Mouse (Mus musculus) heart, embryonic 12.5 days (tissue): ENCODE measurements around the gene Capn7. TPM values are rescaled to one million over a fixed set of nuclear protein-coding genes. Genes with fewer than 3 reads are reported as not detected.

Experiments
- ATAC-seq: fragments of 200-750 bp; cut with Nextera tagmentation; 2 replicates; pipeline ENCODE4 v1.8.0; 2017; ENCODE audit warnings: moderate TSS enrichment, moderate library complexity; ENCODE audit not compliant: insufficient number of reproducible peaks, low FRiP score
- H3K27ac ChIP-seq: fragments of 300-500 bp; sonication (generic); 2 replicates; pipeline ENCODE4 v1.5.1; 2016; ENCODE audit warnings: mild to moderate bottlenecking, moderate library complexity; ENCODE audit not compliant: poor library complexity, severe bottlenecking
- H3K27me3 ChIP-seq: fragments of 300-500 bp; sonication (generic); replicated peaks from 2 replicates; pipeline ENCODE4 v1.6.1; 2016; ENCODE audit warnings: mild to moderate bottlenecking, moderate library complexity
- H3K36me3 ChIP-seq: fragments of 300-500 bp; sonication (generic); 2 replicates; pipeline ENCODE4 v1.6.1; 2016; ENCODE audit warnings: mild to moderate bottlenecking, moderate library complexity
- H3K4me1 ChIP-seq: fragments of 300-500 bp; sonication (generic); replicated peaks from 2 replicates; pipeline ENCODE4 v1.6.1; 2016; ENCODE audit warnings: mild to moderate bottlenecking
- H3K4me2 ChIP-seq: fragments of 300-500 bp; sonication (generic); 2 replicates; pipeline ENCODE4 v1.6.1; 2016; ENCODE audit warnings: mild to moderate bottlenecking, moderate library complexity
- H3K4me3 ChIP-seq: fragments of 300-500 bp; sonication (generic); 2 replicates; pipeline ENCODE4 v1.5.1; 2016; ENCODE audit warnings: mild to moderate bottlenecking
- H3K9ac ChIP-seq: fragments of 300-500 bp; sonication (generic); 2 replicates; pipeline ENCODE4 v1.6.1; 2016; ENCODE audit warnings: mild to moderate bottlenecking, moderate library complexity
- H3K9me3 ChIP-seq: fragments of 300-500 bp; sonication (generic); replicated peaks from 2 replicates; pipeline ENCODE4 v1.6.1; 2016; ENCODE audit warnings: mild to moderate bottlenecking, moderate library complexity
- WGBS: fragments of 180-500 bp; shearing (Covaris S2); methylation state at CpG from one replicate; pipeline ENCODE4 v1.1.7; 2016; 5-methylcytosine and 5-hydroxymethylcytosine counted together
- polyA plus RNA-seq: library from polyadenylated mRNA; unstranded; fragments of >200 nt; fragmentation: Nextera tagmentation; extraction: Ambion mirVana; gene quantifications from 2 replicates; pipeline ENCODE4 v1.2.1, GENCODE M21; 2016

The Capn7 gene
- polyA plus RNA-seq, 1 experiment from 2014 or later: 42.9 TPM

DNA sequence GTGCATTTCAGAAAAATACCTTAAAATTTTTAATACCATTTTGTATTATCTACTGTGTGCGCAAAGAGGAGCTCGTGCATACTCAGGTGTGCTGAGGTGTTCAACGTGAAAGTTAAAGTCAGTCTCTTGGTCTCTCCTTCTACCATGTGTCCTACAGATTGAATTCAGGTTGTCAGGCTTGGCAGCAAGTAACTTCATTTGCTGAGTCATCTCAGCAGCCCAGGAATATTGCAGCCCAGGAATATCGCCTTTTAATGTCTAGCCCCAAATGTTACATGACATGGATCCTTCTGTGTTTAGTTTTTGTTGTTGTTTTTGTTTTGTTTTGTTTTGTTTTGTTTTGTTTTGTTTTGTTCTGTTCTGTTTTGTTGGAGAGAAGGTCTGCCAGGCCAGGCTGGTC lies 68.2 kb downstream of the Capn7 start:
- Histone ChIP-seq H3K4me3 (no peak overlapping the region), H3K36me3 (no peaks in the 10 kb centered on the region), H3K9ac (no peak overlapping the region), H3K4me2 (peak overlapping the region; percentile 53), H3K4me1 (peaks cover 97% of the 10 kb centered on the region), H3K9me3 (no peaks in the 10 kb centered on the region), H3K27ac (peak overlapping the region; percentile 72; the same call in 1 of the 2 replicates), H3K27me3 (no peaks in the 10 kb centered on the region)
- WGBS: 73% methylated on average over 4 of the region's 4 CpGs
- ATAC-seq: no peak

DNA sequence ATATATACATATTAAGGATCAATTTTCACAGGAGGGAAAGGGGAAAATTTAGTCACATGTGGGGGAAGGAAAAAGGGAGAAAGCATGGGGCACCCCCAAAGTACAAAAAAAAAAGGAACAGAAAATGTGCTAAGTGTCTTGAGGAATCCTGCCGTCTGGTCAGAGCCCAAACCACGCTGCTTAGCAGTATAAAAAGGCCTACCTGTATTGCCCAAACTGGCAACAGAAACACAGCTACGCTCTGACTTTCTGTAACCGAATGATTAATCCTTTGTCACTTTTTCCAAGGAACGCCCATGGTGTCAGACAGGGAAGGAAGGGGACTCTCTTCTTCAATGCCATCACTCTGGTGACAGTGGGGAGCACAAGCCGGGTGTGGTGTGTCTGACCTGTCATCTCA lies 69.2 kb downstream of the Capn7 start:
- Histone ChIP-seq H3K9ac (no peak overlapping the region), H3K4me1 (peaks cover 97% of the 10 kb centered on the region), H3K27me3 (no peaks in the 10 kb centered on the region), H3K9me3 (no peaks in the 10 kb centered on the region), H3K27ac (no peak overlapping the region), H3K4me3 (no peak overlapping the region), H3K4me2 (no peak overlapping the region), H3K36me3 (no peaks in the 10 kb centered on the region)
- ATAC-seq: no peak
- 69% methylated on average over 6 of the region's 6 CpGs for WGBS

DNA sequence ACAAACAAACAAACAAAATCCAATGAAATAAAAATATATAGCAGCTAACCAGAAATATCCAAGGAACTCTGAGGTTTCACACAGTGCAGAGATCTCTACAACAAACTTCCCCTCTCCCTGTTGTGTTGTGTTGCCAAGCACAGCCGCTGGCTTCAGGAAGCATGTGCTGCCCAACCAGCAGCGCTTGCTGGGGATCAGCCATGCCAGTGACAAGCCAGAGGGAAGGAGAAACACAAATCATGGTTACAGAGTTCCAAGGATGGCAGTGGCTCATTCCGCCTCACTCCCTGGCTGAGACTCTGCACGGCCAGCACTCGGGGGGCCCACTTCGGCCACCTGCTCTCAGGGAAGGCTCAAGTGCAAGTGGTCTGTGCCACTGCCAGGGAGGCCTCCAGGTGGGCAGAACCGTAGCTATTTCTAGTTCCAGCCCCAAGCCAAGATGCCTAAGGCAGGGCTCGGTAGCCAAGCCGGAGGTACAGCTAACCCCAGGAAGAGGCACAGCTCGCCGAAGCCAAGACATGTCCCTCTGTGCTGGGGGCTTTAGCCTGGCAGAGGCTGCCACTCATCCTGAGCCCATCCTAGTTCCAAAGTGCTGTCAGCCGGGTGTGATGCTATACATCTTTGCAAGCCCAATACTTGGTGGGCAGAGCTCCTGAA lies 69.8 kb downstream of the Capn7 start:
- no peaks in the 10 kb centered on the region for H3K27me3 ChIP-seq
- peaks cover 4% of the 10 kb centered on the region; the same call in 1 of the 2 replicates for H3K36me3 ChIP-seq
- 80% methylated on average over 12 of the region's 12 CpGs for WGBS
- no peak overlapping the region for H3K9ac ChIP-seq
- no peaks in the 10 kb centered on the region for H3K9me3 ChIP-seq
- no peak overlapping the region for H3K4me3 ChIP-seq
- H3K4me2 ChIP-seq: no peak overlapping the region
- peaks cover 97% of the 10 kb centered on the region for H3K4me1 ChIP-seq
- peak overlapping the region; percentile 15; the same call in 1 of the 2 replicates for H3K27ac ChIP-seq
- ATAC-seq: no peak

DNA sequence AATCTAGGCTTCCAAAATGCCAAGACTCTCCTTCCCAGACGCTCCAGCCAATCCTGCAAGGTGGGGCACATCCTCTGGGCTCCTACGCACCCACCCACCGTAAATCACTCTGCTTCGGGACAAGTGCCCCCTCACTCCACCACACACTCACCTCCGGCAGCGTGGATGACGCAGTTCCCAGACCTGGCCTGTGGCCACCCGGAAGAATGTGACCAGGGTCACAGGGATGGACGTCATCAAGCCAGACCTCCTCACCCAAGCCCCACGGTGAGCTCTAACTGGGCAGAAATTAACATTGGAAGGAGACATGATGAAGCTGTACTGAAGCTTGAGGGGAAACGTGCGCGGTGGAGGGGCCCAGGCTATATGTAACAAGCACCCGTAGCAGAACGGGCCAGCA lies 70.8 kb downstream of the Capn7 start:
- Histone ChIP-seq H3K27ac (peak overlapping the region; percentile 84), H3K27me3 (no peaks in the 10 kb centered on the region), H3K9ac (peak overlapping the region; percentile 17; the same call in 1 of the 2 replicates), H3K4me3 (no peak overlapping the region), H3K9me3 (no peaks in the 10 kb centered on the region), H3K4me1 (peaks cover 94% of the 10 kb centered on the region), H3K4me2 (no peak overlapping the region), H3K36me3 (peaks cover 6% of the 10 kb centered on the region; the same call in 1 of the 2 replicates)
- WGBS: 78% methylated on average over 15 of the region's 15 CpGs
- ATAC-seq: no peak

DNA sequence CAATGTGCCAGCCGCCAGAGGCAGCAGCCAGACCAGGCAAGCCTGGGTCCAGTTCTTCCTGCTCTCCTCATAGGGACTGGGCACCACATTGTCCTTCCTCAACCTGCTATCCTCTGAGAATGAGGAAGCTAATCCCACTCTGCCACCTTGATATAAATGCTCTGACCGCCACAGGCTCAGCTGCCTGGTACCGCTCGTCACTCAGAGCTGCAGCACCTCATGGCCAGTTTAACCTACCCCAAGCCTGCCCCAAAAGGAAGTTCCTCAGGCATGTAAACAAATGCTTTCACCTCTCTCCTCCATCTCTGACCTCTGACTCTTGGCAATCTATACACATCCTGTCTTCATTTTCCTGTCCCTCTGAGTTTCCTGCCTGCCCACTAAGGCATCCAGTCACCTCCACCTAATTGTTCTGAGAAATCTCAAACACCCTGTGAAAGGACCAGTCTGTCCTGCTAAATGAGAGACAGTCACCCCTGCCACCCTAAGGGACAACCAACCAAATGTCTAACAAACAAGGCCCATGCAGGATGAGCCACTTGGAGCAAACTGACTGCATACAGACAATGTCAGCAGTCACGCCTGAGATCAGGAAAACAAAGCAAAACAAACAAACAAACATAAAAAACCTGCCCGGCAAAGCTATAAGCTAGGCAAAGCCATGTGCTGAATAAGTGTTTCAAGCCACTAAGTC lies 71.6 kb downstream of the Capn7 start:
- Histone ChIP-seq H3K9ac (peak overlapping the region; percentile 19), H3K27me3 (no peaks in the 10 kb centered on the region), H3K9me3 (no peaks in the 10 kb centered on the region), H3K4me1 (peaks cover 94% of the 10 kb centered on the region), H3K4me3 (no peak overlapping the region), H3K27ac (peak overlapping the region; percentile 84), H3K4me2 (0 out of 2 replicates have a peak overlapping the region, but pooled peaks have one; percentile 13), H3K36me3 (peaks cover 6% of the 10 kb centered on the region; the same call in 1 of the 2 replicates)
- 64% methylated on average over 6 of the region's 6 CpGs for WGBS
- ATAC-seq: no peak

DNA sequence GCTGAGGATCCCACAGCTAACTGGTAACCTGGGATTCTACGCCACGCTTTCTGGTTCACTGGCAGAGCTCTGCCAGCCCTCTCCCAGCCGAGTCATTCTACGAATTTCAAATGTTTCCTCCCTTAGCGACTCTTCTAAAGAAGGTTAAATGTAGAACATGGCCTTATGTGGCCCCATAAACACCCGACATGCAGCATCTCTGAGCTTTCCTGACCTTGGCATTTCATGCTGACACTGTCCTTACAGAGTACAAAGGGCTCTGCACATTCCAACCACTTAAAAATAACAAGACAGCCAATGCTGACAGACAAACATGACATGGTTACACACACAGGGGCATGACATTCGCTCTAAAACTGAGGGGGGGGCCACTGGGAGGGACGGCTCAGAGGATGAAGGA lies 72.2 kb downstream of the Capn7 start:
- H3K9me3 ChIP-seq: no peaks in the 10 kb centered on the region
- no peak overlapping the region for H3K4me3 ChIP-seq
- ATAC-seq: peak; percentile 40; the same call in 1 of the 2 replicates
- H3K36me3 ChIP-seq: peaks cover 6% of the 10 kb centered on the region; the same call in 1 of the 2 replicates
- 38% methylated on average over 8 of the region's 8 CpGs for WGBS
- H3K27ac ChIP-seq: peak overlapping the region; percentile 84
- 0 out of 2 replicates have a peak overlapping the region, but pooled peaks have one; percentile 19 for H3K9ac ChIP-seq
- 0 out of 2 replicates have a peak overlapping the region, but pooled peaks have one; percentile 13 for H3K4me2 ChIP-seq
- peaks cover 94% of the 10 kb centered on the region for H3K4me1 ChIP-seq
- H3K27me3 ChIP-seq: no peaks in the 10 kb centered on the region

DNA sequence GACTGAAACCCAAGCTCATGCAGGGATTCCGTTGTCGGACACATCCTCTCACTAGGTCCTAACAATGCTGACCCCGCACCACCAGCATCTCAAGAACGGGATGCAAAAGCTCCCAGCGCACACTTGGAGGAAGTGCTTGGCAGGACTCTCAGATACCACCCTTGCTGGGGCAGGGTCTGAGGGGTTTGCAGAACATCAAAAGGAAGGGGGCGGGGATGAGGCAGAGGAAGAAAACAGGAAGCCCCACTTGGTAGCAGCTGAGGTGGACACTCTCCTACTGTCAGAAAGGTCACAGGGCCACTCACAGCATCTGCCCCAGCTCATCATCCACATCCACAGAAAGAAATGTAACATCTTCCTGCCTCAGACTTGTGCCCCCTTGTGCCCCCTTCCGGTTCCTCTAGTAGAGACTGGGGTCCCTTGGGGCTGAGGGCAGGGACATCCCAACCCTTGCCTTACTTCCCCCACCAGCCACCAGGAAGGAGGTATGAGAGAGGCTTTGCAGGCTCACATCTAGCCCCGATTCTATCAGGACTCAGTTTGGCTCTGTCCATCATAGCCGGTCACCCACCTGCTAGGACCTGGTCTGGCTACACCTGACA lies 73.8 kb downstream of the Capn7 start:
- Histone ChIP-seq H3K4me2 (no peak overlapping the region), H3K27me3 (no peaks in the 10 kb centered on the region), H3K4me3 (no peak overlapping the region), H3K36me3 (peaks cover 6% of the 10 kb centered on the region; the same call in 1 of the 2 replicates), H3K27ac (no peak overlapping the region), H3K9me3 (no peaks in the 10 kb centered on the region), H3K9ac (no peak overlapping the region), H3K4me1 (peaks cover 94% of the 10 kb centered on the region)
- no peak for ATAC-seq
- WGBS: 61% methylated on average over 9 of the region's 9 CpGs

DNA sequence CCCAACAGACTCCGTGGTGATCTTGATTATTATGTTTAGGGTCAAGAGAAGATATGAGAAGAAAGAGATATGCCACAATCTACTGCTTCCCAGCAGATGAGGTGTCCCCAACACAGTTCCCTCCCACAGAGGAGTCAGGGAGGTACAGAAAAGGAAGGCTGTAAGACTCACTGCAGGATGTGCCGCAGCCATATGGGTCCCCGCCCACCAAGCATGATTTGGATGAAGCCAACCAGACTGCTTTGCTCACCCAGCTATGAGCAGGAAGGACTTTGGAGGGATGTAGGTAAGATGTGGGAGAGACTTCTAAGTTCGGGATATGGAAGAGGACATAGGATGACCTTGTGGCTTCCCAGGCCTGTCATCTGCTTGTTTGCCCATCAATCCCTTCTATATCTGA lies 74.3 kb downstream of the Capn7 start:
- H3K36me3 ChIP-seq: peaks cover 6% of the 10 kb centered on the region; the same call in 1 of the 2 replicates
- no peak for ATAC-seq
- no peak overlapping the region for H3K4me2 ChIP-seq
- 61% methylated on average over 4 of the region's 4 CpGs for WGBS
- no peak overlapping the region for H3K27ac ChIP-seq
- no peak overlapping the region for H3K9ac ChIP-seq
- no peak overlapping the region for H3K4me3 ChIP-seq
- peaks cover 96% of the 10 kb centered on the region for H3K4me1 ChIP-seq
- H3K27me3 ChIP-seq: no peaks in the 10 kb centered on the region
- H3K9me3 ChIP-seq: no peaks in the 10 kb centered on the region

DNA sequence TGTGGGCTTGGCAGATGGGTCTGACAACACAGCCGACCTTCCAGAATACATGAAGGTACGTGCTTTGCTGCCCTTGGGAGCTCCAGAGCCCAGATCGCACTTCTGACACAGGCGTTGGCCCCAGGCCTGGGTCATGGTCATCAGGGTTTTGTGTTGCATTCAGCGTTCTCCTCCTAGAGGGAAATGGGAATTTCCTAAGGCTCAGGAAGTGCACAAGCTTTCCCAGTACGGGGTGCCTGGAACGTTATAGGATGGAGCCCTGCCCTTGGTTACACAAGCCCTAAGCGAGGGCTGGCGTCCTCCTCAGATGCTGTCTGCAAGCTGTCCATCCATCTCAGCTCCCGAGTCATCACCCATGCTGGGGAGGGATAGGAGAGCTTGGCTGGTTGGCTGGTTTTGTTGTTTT lies 76.2 kb downstream of the Capn7 start:
- no peaks in the 10 kb centered on the region for H3K9me3 ChIP-seq
- no peak for ATAC-seq
- 0 out of 2 replicates have a peak overlapping the region, but pooled peaks have one; percentile 8 for H3K9ac ChIP-seq
- H3K4me1 ChIP-seq: peaks cover 96% of the 10 kb centered on the region
- no peaks in the 10 kb centered on the region for H3K27me3 ChIP-seq
- H3K4me2 ChIP-seq: no peak overlapping the region
- H3K4me3 ChIP-seq: no peak overlapping the region
- no peak overlapping the region for H3K27ac ChIP-seq
- WGBS: 68% methylated on average over 10 of the region's 10 CpGs
- peaks cover 6% of the 10 kb centered on the region; the same call in 1 of the 2 replicates for H3K36me3 ChIP-seq

DNA sequence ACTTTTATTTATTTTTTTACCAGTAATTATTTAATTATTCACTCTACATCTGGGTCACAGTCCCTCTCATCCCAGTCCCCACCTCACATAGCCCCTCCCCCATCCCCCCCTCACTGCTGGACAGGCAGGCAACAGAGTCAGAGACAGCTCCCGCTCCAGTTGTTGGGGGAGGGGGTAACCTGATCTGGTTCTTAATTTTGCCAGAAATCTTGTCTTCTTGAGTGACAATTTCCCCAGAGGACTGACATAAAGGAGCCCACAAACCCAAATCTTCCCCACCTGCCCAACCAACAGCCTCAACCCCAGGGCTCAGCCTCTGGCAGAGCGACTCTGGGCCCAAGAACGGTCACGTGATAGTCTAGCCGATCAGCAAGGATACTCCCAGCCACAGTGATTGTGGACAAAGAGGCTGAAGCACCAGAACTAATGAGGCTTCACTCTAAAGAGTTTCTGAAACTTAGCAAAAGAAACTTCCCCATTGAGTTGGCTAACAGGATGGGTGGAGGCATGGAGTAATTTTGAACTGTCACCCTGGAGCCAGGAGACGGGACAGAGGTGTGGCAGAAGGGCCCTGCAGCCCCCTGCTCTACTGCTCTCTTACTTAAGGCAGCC lies 77.1 kb downstream of the Capn7 start:
- Histone ChIP-seq H3K27ac (no peak overlapping the region), H3K4me1 (peaks cover 91% of the 10 kb centered on the region), H3K9ac (no peak overlapping the region), H3K4me3 (no peak overlapping the region), H3K27me3 (no peaks in the 10 kb centered on the region), H3K4me2 (no peak overlapping the region), H3K36me3 (peaks cover 6% of the 10 kb centered on the region; the same call in 1 of the 2 replicates), H3K9me3 (no peaks in the 10 kb centered on the region)
- WGBS: 54% methylated on average over 6 of the region's 6 CpGs
- ATAC-seq: no peak
